Mouse (Mus musculus): ENCODE data around the gene Cacna1d. TPM values are rescaled to one million over a fixed set of nuclear protein-coding genes. Genes with fewer than 3 reads are reported as not detected.

Gene Cacna1d
- polyA plus RNA-seq, 2 experiments: 4.9 to 13.0 TPM

DNA sequence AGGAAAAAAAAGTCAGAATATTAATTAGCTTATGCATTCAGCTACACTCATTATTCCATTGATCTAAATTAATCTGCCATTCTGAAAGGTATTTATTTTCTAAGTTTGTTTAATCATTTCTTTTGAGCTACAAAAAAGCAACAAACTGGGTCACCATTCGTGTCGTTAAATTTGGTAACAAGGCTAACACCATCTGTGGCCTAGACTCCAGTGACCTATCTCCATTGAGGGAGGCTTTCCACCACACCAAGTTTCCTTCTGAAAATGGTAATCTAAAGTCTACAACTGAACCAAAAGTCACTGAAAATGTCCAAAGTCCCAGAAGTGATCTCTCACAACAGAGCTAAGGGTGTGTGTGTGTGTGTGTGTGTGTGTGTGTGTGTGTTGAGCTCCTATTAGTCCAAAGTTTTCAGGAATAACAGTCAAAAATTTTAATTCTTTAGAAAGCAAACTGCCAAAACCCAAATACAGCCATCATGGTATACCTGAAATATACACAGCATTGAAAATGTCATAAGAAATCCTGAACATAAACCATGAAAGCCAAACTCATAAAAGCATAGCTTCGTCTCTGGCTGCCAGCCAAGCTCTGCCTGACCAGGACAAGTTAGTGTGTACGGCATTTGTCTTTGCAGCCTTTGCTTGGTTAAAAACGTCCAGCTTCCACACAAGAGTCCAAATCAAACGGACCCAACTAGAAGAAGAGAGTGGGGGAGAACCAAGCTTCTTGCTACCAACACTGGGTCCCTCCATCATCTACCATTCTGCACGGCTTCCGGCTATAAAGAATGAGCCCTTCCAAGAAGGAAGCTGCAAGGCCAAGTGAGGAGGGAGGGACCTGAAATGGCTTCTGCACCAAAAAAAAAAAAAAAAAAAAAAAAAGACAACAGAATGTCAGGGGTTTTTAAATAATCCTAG is 146.0 kb downstream of the Cacna1d start:
- peaks cover 21% of the 10 kb centered on the region for H3K4me1 ChIP-seq (ENCODE audit: control insufficient read depth, insufficient read depth, low read length)
- TF ChIP-seq POLR2A (IDR thresholded peaks at IDR 0.05; ENCODE audit: borderline replicate concordance, extremely low read depth, insufficient read depth, insufficient read length): no peak
- no peak overlapping the region for H3K9ac ChIP-seq (ENCODE audit: low read depth, low read length, severe bottlenecking)
- no peak overlapping the region for H3K4me3 ChIP-seq (replicated peaks; ENCODE audit: low read length)
- no peaks in the 10 kb centered on the region for H3K36me3 ChIP-seq (ENCODE audit: control insufficient read depth, insufficient read depth, low read length)
- H3K27ac ChIP-seq (replicated peaks; ENCODE audit: low read depth, low read length): no peak overlapping the region
- ATAC-seq (ENCODE audit: low FRiP score, low read depth): 0 out of 2 replicates have a peak, but pooled peaks have one; percentile 49
- H3K9me3 ChIP-seq (ENCODE audit: control insufficient read depth, low read length): no peaks in the 10 kb centered on the region
- peak overlapping the region; percentile 18; the same call in 1 of the 2 replicates for H3K4me2 ChIP-seq (replicated peaks; ENCODE audit: low read depth, low read length, severe bottlenecking)
- 0 out of 2 replicates have a peak, but pooled peaks cover 5% of the 10 kb centered on the region for H3K27me3 ChIP-seq (ENCODE audit: control insufficient read depth, insufficient read depth, low read length)
- 39% methylated on average over 8 of the region's 8 CpGs for WGBS
- peak; percentile 49 for DNase-seq (ENCODE audit: low spot score)

DNA sequence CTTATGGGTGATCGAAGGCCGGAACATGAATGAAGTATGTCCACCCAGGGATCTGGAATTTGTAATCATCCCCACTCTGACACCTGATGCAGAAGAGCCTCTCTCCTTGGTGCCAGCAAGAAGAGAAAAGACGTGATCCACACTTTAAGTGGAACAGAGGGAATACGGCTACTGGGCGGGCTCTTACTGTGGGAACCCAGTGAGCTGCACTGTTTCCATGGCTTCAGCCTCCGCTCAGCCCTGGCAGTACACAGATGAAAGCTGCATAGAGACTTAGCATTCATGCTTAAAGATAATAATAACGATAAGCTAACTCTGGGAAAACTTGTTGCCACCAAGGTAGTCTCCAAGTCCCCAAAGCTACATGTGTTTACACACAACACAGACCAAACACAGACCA is 147.5 kb downstream of the Cacna1d start:
- H3K4me3 ChIP-seq (replicated peaks; ENCODE audit: low read length): no peak overlapping the region
- no peaks in the 10 kb centered on the region for H3K9me3 ChIP-seq (ENCODE audit: control insufficient read depth, low read length)
- H3K9ac ChIP-seq (ENCODE audit: low read depth, low read length, severe bottlenecking): no peak overlapping the region
- H3K4me2 ChIP-seq (replicated peaks; ENCODE audit: low read depth, low read length, severe bottlenecking): no peak overlapping the region
- no peak for DNase-seq (ENCODE audit: low spot score)
- TF ChIP-seq POLR2A (IDR thresholded peaks at IDR 0.05; ENCODE audit: borderline replicate concordance, extremely low read depth, insufficient read depth, insufficient read length): no peak
- H3K36me3 ChIP-seq (ENCODE audit: control insufficient read depth, insufficient read depth, low read length): no peaks in the 10 kb centered on the region
- no peak for ATAC-seq (ENCODE audit: low FRiP score, low read depth)
- 0 out of 2 replicates have a peak, but pooled peaks cover 5% of the 10 kb centered on the region for H3K27me3 ChIP-seq (ENCODE audit: control insufficient read depth, insufficient read depth, low read length)
- H3K4me1 ChIP-seq (ENCODE audit: control insufficient read depth, insufficient read depth, low read length): peaks cover 28% of the 10 kb centered on the region
- H3K27ac ChIP-seq (replicated peaks; ENCODE audit: low read depth, low read length): no peak overlapping the region
- 85% methylated on average over 7 of the region's 7 CpGs for WGBS

DNA sequence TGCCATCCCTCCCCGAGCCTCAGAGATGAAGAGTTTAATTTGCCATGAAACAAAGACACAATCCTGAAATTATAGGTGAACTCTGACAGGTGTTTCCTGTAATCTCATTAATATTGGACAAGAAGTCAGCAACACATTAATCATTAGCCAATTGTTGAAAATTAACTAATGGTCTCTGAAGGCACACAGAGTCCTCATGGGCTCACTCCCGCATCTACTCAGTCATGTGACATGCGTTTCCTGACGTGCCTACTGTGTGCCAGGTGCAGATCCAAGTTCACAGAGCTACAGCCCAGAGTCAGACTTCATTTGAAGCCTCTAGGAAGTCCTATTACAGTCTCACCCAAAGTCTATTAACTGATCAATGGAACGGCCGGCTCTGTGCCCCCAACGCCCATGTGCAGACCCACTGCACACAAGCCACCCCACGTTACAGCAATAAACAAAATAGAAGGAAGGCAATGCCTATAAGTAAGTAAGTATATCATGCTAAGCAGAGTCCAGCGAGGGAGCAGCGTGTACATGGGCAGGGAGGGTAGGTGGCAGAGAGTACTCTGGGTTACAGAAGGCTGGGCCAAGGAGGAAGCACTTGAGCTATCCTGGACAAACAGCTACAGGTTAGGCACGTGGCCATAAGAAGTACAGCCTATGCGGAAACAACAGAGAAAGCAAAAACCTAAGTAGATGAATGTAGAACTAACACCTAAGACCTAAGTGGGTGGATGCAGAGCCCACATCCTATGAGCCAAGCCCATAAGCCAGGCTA is 149.2 kb downstream of the Cacna1d start:
- TF ChIP-seq POLR2A (IDR thresholded peaks at IDR 0.05; ENCODE audit: borderline replicate concordance, extremely low read depth, insufficient read depth, insufficient read length): no peak
- no peaks in the 10 kb centered on the region for H3K36me3 ChIP-seq (ENCODE audit: control insufficient read depth, insufficient read depth, low read length)
- H3K27ac ChIP-seq (replicated peaks; ENCODE audit: low read depth, low read length): no peak overlapping the region
- 80% methylated on average over 12 of the region's 12 CpGs for WGBS
- no peak for DNase-seq (ENCODE audit: low spot score)
- H3K9ac ChIP-seq (ENCODE audit: low read depth, low read length, severe bottlenecking): no peak overlapping the region
- 0 out of 2 replicates have a peak, but pooled peaks cover 5% of the 10 kb centered on the region for H3K27me3 ChIP-seq (ENCODE audit: control insufficient read depth, insufficient read depth, low read length)
- peaks cover 24% of the 10 kb centered on the region for H3K4me1 ChIP-seq (ENCODE audit: control insufficient read depth, insufficient read depth, low read length)
- H3K4me2 ChIP-seq (replicated peaks; ENCODE audit: low read depth, low read length, severe bottlenecking): no peak overlapping the region
- no peak overlapping the region for H3K4me3 ChIP-seq (replicated peaks; ENCODE audit: low read length)
- ATAC-seq (ENCODE audit: low FRiP score, low read depth): no peak
- H3K9me3 ChIP-seq (ENCODE audit: control insufficient read depth, low read length): no peaks in the 10 kb centered on the region

DNA sequence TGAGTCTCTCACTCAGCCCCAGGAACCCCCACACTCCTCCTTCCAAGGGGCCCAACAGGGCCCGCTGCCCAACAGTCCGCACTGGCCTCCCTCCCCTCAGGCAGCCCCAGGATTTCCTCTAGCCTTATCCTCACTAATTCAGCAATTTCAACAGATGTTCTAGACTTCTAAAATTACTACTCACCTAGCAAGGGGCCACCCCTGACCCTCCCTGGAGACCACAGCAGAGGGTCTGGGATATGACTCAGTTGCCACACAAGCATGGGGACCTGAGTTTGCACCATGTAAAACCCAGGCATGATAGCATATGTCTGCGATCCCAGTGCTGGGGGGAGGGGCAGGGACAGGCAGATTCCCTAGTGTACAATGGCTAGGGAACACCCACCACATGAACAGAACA is 151.1 kb downstream of the Cacna1d start:
- no peak for TF ChIP-seq POLR2A (IDR thresholded peaks at IDR 0.05; ENCODE audit: borderline replicate concordance, extremely low read depth, insufficient read depth, insufficient read length)
- H3K27me3 ChIP-seq (ENCODE audit: control insufficient read depth, insufficient read depth, low read length): 0 out of 2 replicates have a peak, but pooled peaks cover 5% of the 10 kb centered on the region
- WGBS: 64% methylated on average over 3 of the region's 3 CpGs
- peaks cover 12% of the 10 kb centered on the region for H3K4me1 ChIP-seq (ENCODE audit: control insufficient read depth, insufficient read depth, low read length)
- H3K4me3 ChIP-seq (replicated peaks; ENCODE audit: low read length): no peak overlapping the region
- H3K27ac ChIP-seq (replicated peaks; ENCODE audit: low read depth, low read length): no peak overlapping the region
- no peaks in the 10 kb centered on the region for H3K36me3 ChIP-seq (ENCODE audit: control insufficient read depth, insufficient read depth, low read length)
- ATAC-seq (ENCODE audit: low FRiP score, low read depth) (no peak), DNase-seq (ENCODE audit: low spot score) (no peak)
- H3K4me2 ChIP-seq (replicated peaks; ENCODE audit: low read depth, low read length, severe bottlenecking): no peak overlapping the region
- no peak overlapping the region for H3K9ac ChIP-seq (ENCODE audit: low read depth, low read length, severe bottlenecking)
- H3K9me3 ChIP-seq (ENCODE audit: control insufficient read depth, low read length): no peaks in the 10 kb centered on the region

DNA sequence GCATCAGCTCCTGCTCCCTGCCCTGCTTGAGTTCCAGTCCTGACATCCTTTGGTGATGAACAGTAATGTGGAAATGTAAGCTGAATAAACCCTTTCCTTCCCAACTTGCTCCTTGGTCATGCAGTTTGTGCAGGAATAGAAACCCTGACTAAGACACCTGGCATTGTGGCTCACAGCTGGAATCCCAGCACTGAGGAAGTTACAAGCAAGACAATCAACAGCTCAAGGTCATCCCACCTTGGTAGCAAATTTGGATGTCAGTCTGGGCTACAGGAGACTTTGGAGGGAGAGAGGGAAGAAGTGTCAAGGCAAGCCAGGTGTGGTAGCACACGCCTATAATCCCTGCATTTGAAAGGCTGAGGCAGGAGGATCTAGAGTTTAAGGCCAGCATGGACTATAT is 159.4 kb downstream of the Cacna1d start:
- 80% methylated on average over 1 of the region's 1 CpGs for WGBS
- Histone ChIP-seq H3K9me3 (ENCODE audit: control insufficient read depth, low read length) (no peaks in the 10 kb centered on the region), H3K4me3 (replicated peaks; ENCODE audit: low read length) (no peak overlapping the region), H3K4me2 (replicated peaks; ENCODE audit: low read depth, low read length, severe bottlenecking) (no peak overlapping the region), H3K27me3 (ENCODE audit: control insufficient read depth, insufficient read depth, low read length) (no peaks in the 10 kb centered on the region), H3K4me1 (ENCODE audit: control insufficient read depth, insufficient read depth, low read length) (no peaks in the 10 kb centered on the region), H3K27ac (replicated peaks; ENCODE audit: low read depth, low read length) (no peak overlapping the region), H3K36me3 (ENCODE audit: control insufficient read depth, insufficient read depth, low read length) (no peaks in the 10 kb centered on the region), H3K9ac (ENCODE audit: low read depth, low read length, severe bottlenecking) (no peak overlapping the region)
- TF ChIP-seq POLR2A (IDR thresholded peaks at IDR 0.05; ENCODE audit: borderline replicate concordance, extremely low read depth, insufficient read depth, insufficient read length): no peak
- DNase-seq (ENCODE audit: low spot score) (no peak), ATAC-seq (ENCODE audit: low FRiP score, low read depth) (no peak)

All from limb, embryonic 14.5 days (tissue).